Mouse (Mus musculus): ENCODE results near the gene Fcrl5. TPM values are rescaled to one million over a fixed set of nuclear protein-coding genes. Genes with fewer than 3 reads are reported as not detected.

Fcrl5 gene
- polyA plus RNA-seq, 1 experiment, result not detected

GRCm38 (mm10) chr3:87528021-87528420, 92.4 kb downstream of the Fcrl5 start:
- no peak for TF ChIP-seq POLR2A (IDR thresholded peaks at IDR 0.05; ENCODE audit: control insufficient read depth, low read depth, low read length)
- TF ChIP-seq CTCF (IDR thresholded peaks at IDR 0.05; ENCODE audit: control insufficient read depth, insufficient read depth, insufficient replicate concordance, low read depth, low read length), result no peak
- H3K27me3 ChIP-seq (ENCODE audit: control insufficient read depth, insufficient read depth, low read length), result no peaks in the 10 kb centered on the region
- H3K4me3 ChIP-seq (ENCODE audit: control insufficient read depth, low read depth, low read length), result no peak overlapping the region
- peaks cover 5% of the 10 kb centered on the region for H3K4me1 ChIP-seq (ENCODE audit: control insufficient read depth, insufficient read depth, low read length)
- H3K27ac ChIP-seq (ENCODE audit: control insufficient read depth, insufficient read depth, low read depth, low read length), result no peak overlapping the region
- no peaks in the 10 kb centered on the region; the same call in none of the 2 replicates for H3K36me3 ChIP-seq (ENCODE audit: control insufficient read depth, insufficient read depth, low read length)

- TF ChIP-seq CTCF (IDR thresholded peaks at IDR 0.05; ENCODE audit: control insufficient read depth, insufficient read depth, insufficient replicate concordance, low read depth, low read length) (no peak), POLR2A (IDR thresholded peaks at IDR 0.05; ENCODE audit: control insufficient read depth, low read depth, low read length) (no peak)
Measured at GRCm38 (mm10) chr3:87528841-87529240, 93.3 kb downstream of the Fcrl5 start.

DNA sequence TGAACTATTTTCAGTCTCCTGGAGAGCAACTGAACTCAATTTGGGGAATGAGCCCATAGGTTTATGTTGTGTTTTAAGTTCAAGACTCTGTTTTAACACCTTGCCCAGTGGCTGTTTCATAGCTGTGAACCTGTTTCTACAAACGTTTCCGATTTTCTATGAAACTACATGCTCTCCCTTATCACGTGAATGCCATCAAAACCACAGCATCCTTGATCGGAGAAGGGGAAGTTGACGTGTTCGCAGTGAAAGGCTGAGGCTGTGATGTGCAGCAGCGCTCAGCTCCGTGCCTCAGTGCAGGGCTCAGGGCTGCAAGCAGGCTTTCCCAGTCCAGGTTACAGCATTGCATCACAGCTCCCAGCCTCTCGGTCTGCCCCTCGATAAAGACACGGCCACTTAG, 94.0 kb downstream of the Fcrl5 start:
- H3K4me3 ChIP-seq (ENCODE audit: control insufficient read depth, low read depth, low read length), result no peak overlapping the region
- no peak for TF ChIP-seq POLR2A (IDR thresholded peaks at IDR 0.05; ENCODE audit: control insufficient read depth, low read depth, low read length)
- H3K27me3 ChIP-seq (ENCODE audit: control insufficient read depth, insufficient read depth, low read length), result no peaks in the 10 kb centered on the region
- no peak overlapping the region for H3K27ac ChIP-seq (ENCODE audit: control insufficient read depth, insufficient read depth, low read depth, low read length)
- H3K36me3 ChIP-seq (ENCODE audit: control insufficient read depth, insufficient read depth, low read length), result no peaks in the 10 kb centered on the region; the same call in none of the 2 replicates
- peaks cover 5% of the 10 kb centered on the region for H3K4me1 ChIP-seq (ENCODE audit: control insufficient read depth, insufficient read depth, low read length)

More at GRCm38 (mm10) chr3:87528841-87529240, 93.3 kb downstream of the Fcrl5 start:
- H3K27me3 ChIP-seq (ENCODE audit: control insufficient read depth, insufficient read depth, low read length), result no peaks in the 10 kb centered on the region
- peaks cover 5% of the 10 kb centered on the region for H3K4me1 ChIP-seq (ENCODE audit: control insufficient read depth, insufficient read depth, low read length)
- H3K4me3 ChIP-seq (ENCODE audit: control insufficient read depth, low read depth, low read length), result no peak overlapping the region
- no peak overlapping the region for H3K27ac ChIP-seq (ENCODE audit: control insufficient read depth, insufficient read depth, low read depth, low read length)
- H3K36me3 ChIP-seq (ENCODE audit: control insufficient read depth, insufficient read depth, low read length), result no peaks in the 10 kb centered on the region; the same call in none of the 2 replicates

- H3K36me3 ChIP-seq (ENCODE audit: control insufficient read depth, insufficient read depth, low read length), result no peaks in the 10 kb centered on the region; the same call in none of the 2 replicates
- no peaks in the 10 kb centered on the region for H3K27me3 ChIP-seq (ENCODE audit: control insufficient read depth, insufficient read depth, low read length)
- H3K4me3 ChIP-seq (ENCODE audit: control insufficient read depth, low read depth, low read length), result no peak overlapping the region
- peaks cover 5% of the 10 kb centered on the region for H3K4me1 ChIP-seq (ENCODE audit: control insufficient read depth, insufficient read depth, low read length)
- no peak overlapping the region for H3K27ac ChIP-seq (ENCODE audit: control insufficient read depth, insufficient read depth, low read depth, low read length)
- TF ChIP-seq POLR2A (IDR thresholded peaks at IDR 0.05; ENCODE audit: control insufficient read depth, low read depth, low read length), result no peak
- TF ChIP-seq CTCF (IDR thresholded peaks at IDR 0.05; ENCODE audit: control insufficient read depth, insufficient read depth, insufficient replicate concordance, low read depth, low read length), result no peak
Measured at GRCm38 (mm10) chr3:87530234-87530633, 94.7 kb downstream of the Fcrl5 start.

DNA sequence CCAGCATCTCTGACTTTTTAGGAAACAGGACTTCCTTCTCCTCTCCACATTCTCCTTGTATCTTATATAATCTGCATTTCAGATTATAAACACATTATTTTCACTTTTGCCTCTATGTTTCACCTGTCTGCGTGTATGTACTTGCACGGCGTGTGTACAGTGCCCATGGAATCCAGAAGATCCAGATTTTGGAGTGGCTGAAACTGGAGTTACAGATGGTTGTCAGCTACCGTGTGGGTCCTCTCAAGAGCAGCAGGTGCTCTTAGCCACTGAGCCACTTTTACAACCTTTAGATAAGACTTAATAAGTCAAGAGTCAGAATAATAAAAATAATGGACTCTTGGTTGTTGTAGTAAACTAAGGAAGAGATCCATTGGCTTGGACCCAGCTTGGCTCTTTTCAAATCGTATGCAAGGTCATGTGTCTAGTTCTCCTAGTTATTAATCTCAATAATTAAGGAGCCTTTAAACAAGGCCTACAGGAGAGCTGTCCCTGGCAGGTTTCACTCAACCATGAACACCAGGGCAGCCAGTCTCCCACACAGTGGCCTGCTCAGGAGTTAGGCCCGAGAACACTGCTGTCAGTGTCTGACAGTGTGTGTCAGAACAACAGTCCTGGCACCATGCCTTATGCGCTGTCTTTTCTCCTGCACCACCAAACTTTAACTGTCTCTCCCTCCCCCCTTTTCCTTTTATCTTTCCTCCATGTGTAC, 98.2 kb downstream of the Fcrl5 start:
- Histone ChIP-seq H3K4me1 (ENCODE audit: control insufficient read depth, insufficient read depth, low read length) (no peaks in the 10 kb centered on the region), H3K27me3 (ENCODE audit: control insufficient read depth, insufficient read depth, low read length) (no peaks in the 10 kb centered on the region), H3K27ac (ENCODE audit: control insufficient read depth, insufficient read depth, low read depth, low read length) (no peak overlapping the region), H3K4me3 (ENCODE audit: control insufficient read depth, low read depth, low read length) (no peak overlapping the region), H3K36me3 (ENCODE audit: control insufficient read depth, insufficient read depth, low read length) (no peaks in the 10 kb centered on the region; the same call in none of the 2 replicates)
- TF ChIP-seq CTCF (IDR thresholded peaks at IDR 0.05; ENCODE audit: control insufficient read depth, insufficient read depth, insufficient replicate concordance, low read depth, low read length) (no peak), POLR2A (IDR thresholded peaks at IDR 0.05; ENCODE audit: control insufficient read depth, low read depth, low read length) (no peak)

DNA sequence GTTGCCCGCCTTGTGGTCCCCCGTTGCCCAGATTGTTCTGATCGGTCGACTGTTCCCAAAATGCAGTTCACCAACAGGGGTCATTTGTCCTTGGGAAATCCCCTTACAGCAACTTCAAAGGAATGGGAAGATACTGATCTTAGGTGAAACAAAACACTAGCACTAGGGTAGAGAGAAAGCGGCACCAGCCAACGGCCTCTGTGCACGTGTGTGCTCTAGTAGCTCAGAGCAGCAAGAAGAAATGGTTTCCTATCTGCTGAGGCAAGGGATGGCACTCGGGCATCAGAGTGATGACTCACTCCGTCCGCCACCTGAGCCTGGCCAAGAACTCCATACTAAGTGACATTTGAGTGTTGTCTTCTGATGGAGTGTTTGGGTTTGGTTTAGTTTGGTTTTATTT, 102.5 kb downstream of the Fcrl5 start:
- H3K27ac ChIP-seq (ENCODE audit: control insufficient read depth, insufficient read depth, low read depth, low read length), result no peak overlapping the region
- no peaks in the 10 kb centered on the region; the same call in 1 of the 2 replicates for H3K36me3 ChIP-seq (ENCODE audit: control insufficient read depth, insufficient read depth, low read length)
- no peaks in the 10 kb centered on the region for H3K27me3 ChIP-seq (ENCODE audit: control insufficient read depth, insufficient read depth, low read length)
- no peak overlapping the region for H3K4me3 ChIP-seq (ENCODE audit: control insufficient read depth, low read depth, low read length)
- TF ChIP-seq POLR2A (IDR thresholded peaks at IDR 0.05; ENCODE audit: control insufficient read depth, low read depth, low read length) (no peak), CTCF (IDR thresholded peaks at IDR 0.05; ENCODE audit: control insufficient read depth, insufficient read depth, insufficient replicate concordance, low read depth, low read length) (no peak)
- H3K4me1 ChIP-seq (ENCODE audit: control insufficient read depth, insufficient read depth, low read length), result no peaks in the 10 kb centered on the region

GRCm38 (mm10) chr3:87540028-87540675, 104.6 kb downstream of the Fcrl5 start:
- Histone ChIP-seq H3K4me1 (ENCODE audit: control insufficient read depth, insufficient read depth, low read length) (no peaks in the 10 kb centered on the region), H3K36me3 (ENCODE audit: control insufficient read depth, insufficient read depth, low read length) (no peaks in the 10 kb centered on the region; the same call in 1 of the 2 replicates)
- TF ChIP-seq POLR2A (IDR thresholded peaks at IDR 0.05; ENCODE audit: control insufficient read depth, low read depth, low read length) (no peak), CTCF (IDR thresholded peaks at IDR 0.05; ENCODE audit: control insufficient read depth, insufficient read depth, insufficient replicate concordance, low read depth, low read length) (no peak)

More at GRCm38 (mm10) chr3:87540028-87540675, 104.6 kb downstream of the Fcrl5 start:
- Histone ChIP-seq H3K27ac (ENCODE audit: control insufficient read depth, insufficient read depth, low read depth, low read length) (no peak overlapping the region), H3K4me3 (ENCODE audit: control insufficient read depth, low read depth, low read length) (no peak overlapping the region), H3K27me3 (ENCODE audit: control insufficient read depth, insufficient read depth, low read length) (no peaks in the 10 kb centered on the region)

Measured in testis, adult 2 months (tissue).